Mouse (Mus musculus): ENCODE measurements around the gene Tmprss4. TPM values are rescaled to one million over a fixed set of nuclear protein-coding genes. Genes with fewer than 3 reads are reported as not detected.

Gene Tmprss4
- polyA plus RNA-seq, 1 experiment from 2014 or later: not detected

DNA sequence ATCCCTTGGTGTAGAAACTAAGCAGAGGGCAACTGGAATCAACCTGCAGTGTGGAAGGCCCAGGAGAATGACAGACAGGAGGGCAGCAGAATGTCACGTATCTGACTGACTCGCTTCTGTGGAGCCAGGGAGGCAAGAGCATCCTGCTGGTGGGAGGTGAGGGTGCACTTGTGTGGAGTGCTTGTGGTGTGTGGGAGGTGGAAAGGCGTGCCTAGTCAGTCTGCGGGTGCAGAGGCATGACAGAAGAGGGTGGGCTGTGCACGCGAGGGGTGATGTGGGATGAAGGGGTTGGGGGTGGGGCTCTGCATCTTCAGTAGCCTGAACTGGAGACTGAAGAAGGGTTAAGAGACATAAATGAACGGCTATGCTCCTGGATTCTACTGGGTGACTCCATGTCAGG lies 50.5 kb downstream of the Tmprss4 start:
- no peak overlapping the region for H3K4me3 ChIP-seq (ENCODE audit: low read depth, low read length)
- H3K4me2 ChIP-seq (ENCODE audit: low read length): no peak overlapping the region
- no peak for ATAC-seq
- no peaks in the 10 kb centered on the region for H3K9me3 ChIP-seq (replicated peaks; ENCODE audit: control insufficient read depth, low read length, poor library complexity, severe bottlenecking)
- 79% methylated on average over 7 of the region's 7 CpGs for WGBS
- peaks cover 3% of the 10 kb centered on the region; the same call in 1 of the 2 replicates for H3K27me3 ChIP-seq (ENCODE audit: control insufficient read depth, insufficient read depth, low read depth, low read length)
- no peaks in the 10 kb centered on the region for H3K36me3 ChIP-seq (ENCODE audit: control insufficient read depth, insufficient read depth, low read length)
- H3K4me1 ChIP-seq (ENCODE audit: control insufficient read depth, insufficient read depth, low read length): no peaks in the 10 kb centered on the region
- H3K27ac ChIP-seq (ENCODE audit: low read length): no peak overlapping the region
- H3K9ac ChIP-seq (ENCODE audit: low read depth, low read length): no peak overlapping the region

- H3K36me3 ChIP-seq (ENCODE audit: control insufficient read depth, insufficient read depth, low read length): no peaks in the 10 kb centered on the region
- H3K27ac ChIP-seq (ENCODE audit: low read length): no peak overlapping the region
- ATAC-seq: no peak
- peaks cover 5% of the 10 kb centered on the region for H3K27me3 ChIP-seq (ENCODE audit: control insufficient read depth, insufficient read depth, low read depth, low read length)
- no peak overlapping the region for H3K4me2 ChIP-seq (ENCODE audit: low read length)
- 80% methylated on average over 1 of the region's 1 CpGs for WGBS
- no peak overlapping the region for H3K4me3 ChIP-seq (ENCODE audit: low read depth, low read length)
- H3K4me1 ChIP-seq (ENCODE audit: control insufficient read depth, insufficient read depth, low read length): peaks cover 2% of the 10 kb centered on the region; the same call in 1 of the 2 replicates
- H3K9me3 ChIP-seq (replicated peaks; ENCODE audit: control insufficient read depth, low read length, poor library complexity, severe bottlenecking): no peaks in the 10 kb centered on the region
- H3K9ac ChIP-seq (ENCODE audit: low read depth, low read length): no peak overlapping the region
These were observed 53.0 kb downstream of the Tmprss4 start for GRCm38 (mm10) chr9:45150933-45151332.

- Histone ChIP-seq H3K36me3 (ENCODE audit: control insufficient read depth, insufficient read depth, low read length) (no peaks in the 10 kb centered on the region), H3K4me3 (ENCODE audit: low read depth, low read length) (peak overlapping the region; percentile 38), H3K4me2 (ENCODE audit: low read length) (peak overlapping the region; percentile 74), H3K27ac (ENCODE audit: low read length) (no peak overlapping the region), H3K9ac (ENCODE audit: low read depth, low read length) (peak overlapping the region; percentile 50), H3K4me1 (ENCODE audit: control insufficient read depth, insufficient read depth, low read length) (peaks cover 4% of the 10 kb centered on the region; the same call in 1 of the 2 replicates), H3K27me3 (ENCODE audit: control insufficient read depth, insufficient read depth, low read depth, low read length) (peaks cover 30% of the 10 kb centered on the region), H3K9me3 (replicated peaks; ENCODE audit: control insufficient read depth, low read length, poor library complexity, severe bottlenecking) (no peaks in the 10 kb centered on the region)
- 1% methylated on average over 4 of the region's 5 CpGs for WGBS
- ATAC-seq: 0 out of 2 replicates have a peak, but pooled peaks have one; percentile 14
These were observed 57.7 kb downstream of the Tmprss4 start for GRCm38 (mm10) chr9:45146267-45146597.

DNA sequence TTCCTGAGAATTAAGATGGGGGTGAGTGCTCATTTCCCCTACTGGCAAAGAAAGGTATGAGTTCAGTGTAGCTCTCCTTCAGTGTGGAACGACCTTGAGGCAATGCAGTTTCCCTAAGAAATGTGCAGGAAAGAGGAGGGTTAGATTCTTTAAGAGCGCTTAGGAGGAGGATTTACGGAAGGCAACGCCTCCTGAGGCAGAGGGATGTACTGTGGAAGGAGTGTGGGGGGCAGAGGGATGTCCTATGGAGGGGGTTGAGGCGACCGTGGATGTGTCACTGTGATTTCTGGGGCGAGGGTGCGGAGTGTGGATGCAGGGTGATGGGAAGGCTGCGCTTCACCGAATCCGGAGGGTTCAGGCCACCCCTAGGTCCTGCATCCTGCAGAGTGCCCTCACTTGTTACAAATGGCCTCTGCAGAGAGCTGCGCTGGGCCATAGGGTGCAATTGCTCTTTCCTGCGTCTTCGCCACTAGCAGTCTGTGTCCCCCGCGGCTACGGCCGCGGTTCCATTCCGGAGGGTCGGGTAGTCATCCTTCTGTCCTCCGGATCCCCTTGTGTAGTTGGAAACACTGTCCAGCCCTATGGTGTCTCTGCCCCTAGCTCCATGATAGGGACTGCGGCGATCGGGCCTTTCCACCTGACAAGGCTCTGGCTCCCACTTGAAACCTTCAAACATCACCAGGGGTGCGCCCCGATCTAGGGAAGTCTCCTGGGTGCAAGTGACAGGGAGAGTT lies 58.2 kb downstream of the Tmprss4 start:
- ATAC-seq: peak; percentile 45; the same call in 1 of the 2 replicates
- peak overlapping the region; percentile 38 for H3K4me3 ChIP-seq (ENCODE audit: low read depth, low read length)
- H3K4me2 ChIP-seq (ENCODE audit: low read length): peak overlapping the region; percentile 74
- H3K9me3 ChIP-seq (replicated peaks; ENCODE audit: control insufficient read depth, low read length, poor library complexity, severe bottlenecking): no peaks in the 10 kb centered on the region
- no peaks in the 10 kb centered on the region for H3K36me3 ChIP-seq (ENCODE audit: control insufficient read depth, insufficient read depth, low read length)
- peaks cover 4% of the 10 kb centered on the region; the same call in 1 of the 2 replicates for H3K4me1 ChIP-seq (ENCODE audit: control insufficient read depth, insufficient read depth, low read length)
- H3K9ac ChIP-seq (ENCODE audit: low read depth, low read length): peak overlapping the region; percentile 50
- H3K27me3 ChIP-seq (ENCODE audit: control insufficient read depth, insufficient read depth, low read depth, low read length): peaks cover 30% of the 10 kb centered on the region
- no peak overlapping the region for H3K27ac ChIP-seq (ENCODE audit: low read length)
- WGBS: 3% methylated on average over 27 of the region's 27 CpGs

DNA sequence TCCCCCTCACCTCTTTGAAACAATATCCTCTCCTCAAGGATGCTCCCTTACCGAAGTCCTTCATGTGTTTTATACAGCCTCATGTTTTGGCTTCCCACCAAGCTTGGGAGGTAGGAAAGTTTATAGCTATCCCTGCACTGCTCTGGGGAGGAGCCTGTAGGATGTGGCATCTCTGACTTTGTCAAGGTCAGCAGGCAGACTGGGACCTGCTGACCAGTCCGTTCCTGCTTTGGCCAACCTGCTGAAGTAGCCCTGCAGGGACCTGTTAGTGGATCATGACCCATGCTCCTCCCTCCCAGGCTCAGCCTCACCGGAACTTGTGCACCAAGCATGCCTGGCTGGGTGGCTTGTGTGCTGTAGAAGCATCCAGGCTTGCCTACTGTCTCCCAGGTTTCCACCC lies 61.2 kb downstream of the Tmprss4 start:
- Histone ChIP-seq H3K27me3 (ENCODE audit: control insufficient read depth, insufficient read depth, low read depth, low read length) (peaks cover 49% of the 10 kb centered on the region), H3K9ac (ENCODE audit: low read depth, low read length) (no peak overlapping the region), H3K4me2 (ENCODE audit: low read length) (no peak overlapping the region), H3K36me3 (ENCODE audit: control insufficient read depth, insufficient read depth, low read length) (no peaks in the 10 kb centered on the region), H3K4me3 (ENCODE audit: low read depth, low read length) (no peak overlapping the region), H3K9me3 (replicated peaks; ENCODE audit: control insufficient read depth, low read length, poor library complexity, severe bottlenecking) (no peaks in the 10 kb centered on the region), H3K27ac (ENCODE audit: low read length) (no peak overlapping the region), H3K4me1 (ENCODE audit: control insufficient read depth, insufficient read depth, low read length) (peaks cover 16% of the 10 kb centered on the region)
- 74% methylated on average over 3 of the region's 3 CpGs for WGBS
- ATAC-seq: no peak

DNA sequence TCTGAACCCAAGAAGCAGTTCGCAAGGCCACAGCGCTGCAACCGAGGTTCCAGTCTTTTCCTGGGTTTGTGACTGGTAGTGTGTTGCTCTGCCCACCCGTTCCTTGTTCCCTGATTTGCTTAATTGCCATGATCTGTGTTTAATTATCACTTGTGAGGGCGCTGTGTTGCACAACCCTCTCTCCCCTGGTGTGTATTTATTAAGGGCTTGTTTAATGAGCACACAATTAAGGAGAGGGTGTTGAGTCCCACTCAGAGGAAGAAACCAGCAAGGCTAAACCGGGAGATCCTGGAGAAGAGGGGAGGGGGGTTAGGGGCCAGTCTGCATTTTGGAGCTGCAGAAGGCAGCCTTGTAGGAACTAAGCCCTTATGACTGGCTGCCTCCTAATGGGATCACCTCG lies 62.9 kb downstream of the Tmprss4 start:
- WGBS: 58% methylated on average over 7 of the region's 7 CpGs
- Histone ChIP-seq H3K27me3 (ENCODE audit: control insufficient read depth, insufficient read depth, low read depth, low read length) (peaks cover 64% of the 10 kb centered on the region), H3K4me2 (ENCODE audit: low read length) (no peak overlapping the region), H3K4me1 (ENCODE audit: control insufficient read depth, insufficient read depth, low read length) (peaks cover 14% of the 10 kb centered on the region), H3K9ac (ENCODE audit: low read depth, low read length) (no peak overlapping the region), H3K36me3 (ENCODE audit: control insufficient read depth, insufficient read depth, low read length) (no peaks in the 10 kb centered on the region), H3K4me3 (ENCODE audit: low read depth, low read length) (no peak overlapping the region), H3K27ac (ENCODE audit: low read length) (no peak overlapping the region), H3K9me3 (replicated peaks; ENCODE audit: control insufficient read depth, low read length, poor library complexity, severe bottlenecking) (no peaks in the 10 kb centered on the region)
- no peak for ATAC-seq

DNA sequence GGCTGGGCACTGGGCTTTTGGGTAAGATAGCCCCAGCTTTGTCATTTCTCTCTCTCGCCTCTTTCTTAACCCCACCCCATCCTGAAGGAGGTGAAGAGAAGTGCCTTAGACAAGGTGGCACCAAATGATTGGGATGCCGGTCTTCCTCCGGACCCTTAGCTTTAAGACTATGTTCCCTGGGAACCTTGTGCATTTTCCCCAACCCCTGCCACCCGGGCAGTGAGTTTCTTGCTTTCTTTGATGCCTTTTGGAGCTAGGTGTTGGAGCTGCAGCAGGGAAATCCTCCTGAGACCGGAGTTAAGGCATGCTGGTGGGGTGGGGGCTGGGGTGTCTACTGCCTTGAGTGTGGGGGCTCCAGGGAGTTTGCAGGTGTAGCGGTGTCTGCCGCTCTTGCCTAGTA lies 64.8 kb downstream of the Tmprss4 start:
- no peak for ATAC-seq
- Histone ChIP-seq H3K27me3 (ENCODE audit: control insufficient read depth, insufficient read depth, low read depth, low read length) (peaks cover 66% of the 10 kb centered on the region), H3K36me3 (ENCODE audit: control insufficient read depth, insufficient read depth, low read length) (no peaks in the 10 kb centered on the region), H3K4me1 (ENCODE audit: control insufficient read depth, insufficient read depth, low read length) (peaks cover 12% of the 10 kb centered on the region), H3K4me2 (ENCODE audit: low read length) (peak overlapping the region; percentile 91), H3K27ac (ENCODE audit: low read length) (no peak overlapping the region), H3K4me3 (ENCODE audit: low read depth, low read length) (peak overlapping the region; percentile 48), H3K9me3 (replicated peaks; ENCODE audit: control insufficient read depth, low read length, poor library complexity, severe bottlenecking) (no peaks in the 10 kb centered on the region), H3K9ac (ENCODE audit: low read depth, low read length) (peak overlapping the region; percentile 57; the same call in 1 of the 2 replicates)
- WGBS: 9% methylated on average over 7 of the region's 7 CpGs

DNA sequence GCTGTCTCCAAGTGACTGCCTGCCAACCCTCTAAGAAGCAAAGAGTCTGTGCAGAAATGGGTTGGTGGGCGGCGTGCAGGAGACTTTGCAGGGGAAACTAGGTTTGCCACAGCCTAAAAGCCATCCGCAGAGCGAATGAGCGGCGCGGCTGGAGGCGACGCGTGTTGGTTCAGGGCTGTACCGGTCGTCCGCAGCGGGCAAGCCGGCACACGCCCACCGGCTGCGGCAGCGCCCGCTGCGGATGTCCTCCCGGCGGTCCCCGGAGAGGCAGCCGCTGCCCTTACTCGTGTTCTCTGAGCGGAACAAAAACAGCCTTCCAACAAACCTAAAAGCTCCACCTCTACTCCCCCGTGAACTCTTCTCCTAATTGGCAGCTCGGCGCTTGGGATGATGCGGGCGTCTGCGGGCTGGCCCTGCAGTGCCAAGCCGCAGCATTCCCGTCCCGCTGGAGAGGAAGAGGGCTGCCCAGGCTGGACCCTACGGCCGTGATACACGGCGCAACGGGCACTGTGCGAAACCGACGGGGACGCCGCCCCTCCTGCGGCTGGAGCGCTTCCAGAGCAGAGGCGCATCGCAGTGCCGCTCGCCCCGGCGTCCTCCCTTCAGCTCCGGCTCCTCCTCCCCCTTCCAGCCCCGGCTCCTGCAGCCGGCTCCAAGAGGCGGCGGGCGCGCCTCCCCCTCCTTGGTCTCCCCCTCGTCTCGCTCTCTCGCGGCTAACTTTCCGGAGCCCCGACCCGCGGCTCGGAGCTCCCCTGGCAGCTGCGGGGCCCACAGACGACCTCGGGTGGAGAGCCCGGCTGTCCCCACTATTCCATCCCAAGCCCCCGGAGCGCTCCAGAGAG lies 65.5 kb downstream of the Tmprss4 start, which contains the start of gene Scn4b:
Gene Scn4b, plus strand, starts transcription at position 205 of the 842 bp plus-strand sequence.
- H3K27ac ChIP-seq (ENCODE audit: low read length): no peak within 1 kb of the TSS
- peak within 1 kb of the TSS; percentile 48 for H3K4me3 ChIP-seq (ENCODE audit: low read depth, low read length)
- H3K4me1 ChIP-seq (ENCODE audit: control insufficient read depth, insufficient read depth, low read length): peaks cover 12% of the 10 kb centered on the region
- no peaks in the 10 kb centered on the region for H3K9me3 ChIP-seq (replicated peaks; ENCODE audit: control insufficient read depth, low read length, poor library complexity, severe bottlenecking)
- peaks cover 62% of the 10 kb centered on the region for H3K27me3 ChIP-seq (ENCODE audit: control insufficient read depth, insufficient read depth, low read depth, low read length)
- H3K4me2 ChIP-seq (ENCODE audit: low read length): peak within 1 kb of the TSS; percentile 91
- no peaks in the 10 kb centered on the region for H3K36me3 ChIP-seq (ENCODE audit: control insufficient read depth, insufficient read depth, low read length)
- ATAC-seq: peak; percentile 70; the same call in 1 of the 2 replicates
- WGBS: 1% methylated on average over 73 of the region's 76 CpGs
- peak within 1 kb of the TSS; percentile 57 for H3K9ac ChIP-seq (ENCODE audit: low read depth, low read length)

Measured in midbrain, embryonic 16.5 days (tissue).